Mouse (Mus musculus) embryo, embryonic 11.5 days (tissue): ENCODE measurements at regions not wholly inside any gene's neighbourhood (a gene's known extent, or its start where the extent isn't known, plus 50 kb on each side); places are given as distances from the start of the nearest gene placed in this dataset.

Experiments
- DNase-seq: peaks from one replicate; pipeline ENCODE4 v3.0.0-alpha.2; 2012; ENCODE audit warnings: low read depth, low spot score

GRCm38 (mm10) chr14:76295411-76296169, 119.2 kb upstream of the Tsc22d1 start:
- no peak for DNase-seq

- no peak for DNase-seq
Measured at GRCm38 (mm10) chr14:76297864-76298263, 116.9 kb upstream of the Tsc22d1 start.

GRCm38 (mm10) chr14:76302322-76302991, 112.3 kb upstream of the Tsc22d1 start:
- no peak for DNase-seq

GRCm38 (mm10) chr14:76307603-76308002, 107.2 kb upstream of the Tsc22d1 start:
- DNase-seq = no peak

- no peak for DNase-seq
Measured at GRCm38 (mm10) chr14:76308188-76308812, 106.5 kb upstream of the Tsc22d1 start.

GRCm38 (mm10) chr14:76309606-76310005, 105.2 kb upstream of the Tsc22d1 start:
- DNase-seq = no peak

- no peak for DNase-seq
Measured at GRCm38 (mm10) chr14:76310278-76310677, 104.5 kb upstream of the Tsc22d1 start.

- no peak for DNase-seq
Measured at GRCm38 (mm10) chr14:76313424-76314190, 101.2 kb upstream of the Tsc22d1 start.

GRCm38 (mm10) chr14:76318438-76318837, 96.3 kb upstream of the Tsc22d1 start:
- no peak for DNase-seq

- no peak for DNase-seq
Measured at GRCm38 (mm10) chr14:76324246-76324645, 90.5 kb upstream of the Tsc22d1 start.

- no peak for DNase-seq
Measured at GRCm38 (mm10) chr14:76329983-76330382, 84.8 kb upstream of the Tsc22d1 start.

GRCm38 (mm10) chr14:76331497-76332335, 83.0 kb upstream of the Tsc22d1 start:
- peak; percentile 7 for DNase-seq

GRCm38 (mm10) chr14:76332336-76332703, 82.4 kb upstream of the Tsc22d1 start:
- DNase-seq = no peak

GRCm38 (mm10) chr14:76340789-76341188, 74.0 kb upstream of the Tsc22d1 start:
- no peak for DNase-seq

- DNase-seq = no peak
Measured at GRCm38 (mm10) chr14:76341226-76341625, 73.5 kb upstream of the Tsc22d1 start.

- no peak for DNase-seq
Measured at GRCm38 (mm10) chr14:76351856-76352255, 62.9 kb upstream of the Tsc22d1 start.

- DNase-seq = no peak
Measured at GRCm38 (mm10) chr14:76356161-76356560, 58.6 kb upstream of the Tsc22d1 start.

GRCm38 (mm10) chr14:76359837-76360410, 54.8 kb upstream of the Tsc22d1 start:
- no peak for DNase-seq

- DNase-seq = no peak
Measured at GRCm38 (mm10) chr14:76364034-76364433, 50.7 kb upstream of the Tsc22d1 start.
